Mouse (Mus musculus) forebrain, embryonic 14.5 days (tissue): ENCODE data around the gene Tubb2b. TPM values are rescaled to one million over a fixed set of nuclear protein-coding genes. Genes with fewer than 3 reads are reported as not detected.

Source experiments
- ATAC-seq: fragments of 200-750 bp; cut with Nextera tagmentation; 2 replicates; pipeline ENCODE4 v1.8.0; 2017; ENCODE audit warnings: mild to moderate bottlenecking, moderate library complexity
- DNase-seq: peaks from one replicate; pipeline ENCODE4 v3.0.0-alpha.2; 2015; ENCODE audit warnings: low spot score
- H3K27ac ChIP-seq: fragments of 300-500 bp; sonication (generic); 2 replicates; pipeline ENCODE4 v1.5.1; 2014; ENCODE audit warnings: low read depth, mild to moderate bottlenecking, control low read depth, low read length, moderate library complexity
- H3K27me3 ChIP-seq: fragments of 300-500 bp; sonication (generic); replicated peaks from 2 replicates; pipeline ENCODE4 v1.6.1; 2014; ENCODE audit warnings: low read length, control low read depth, mixed read lengths; ENCODE audit not compliant: control insufficient read depth, insufficient read depth
- H3K36me3 ChIP-seq: fragments of 300-500 bp; sonication (generic); 2 replicates; pipeline ENCODE4 v1.6.1; 2014; ENCODE audit warnings: low read length, control low read depth; ENCODE audit not compliant: control insufficient read depth, insufficient read depth
- H3K4me1 ChIP-seq: fragments of 300-500 bp; sonication (generic); 2 replicates; pipeline ENCODE4 v1.6.1; 2014; ENCODE audit warnings: antibody characterized with exemption, low read length, control low read depth; ENCODE audit not compliant: control insufficient read depth, insufficient read depth
- H3K4me2 ChIP-seq: fragments of 300-500 bp; sonication (generic); 2 replicates; pipeline ENCODE4 v1.6.1; 2014; ENCODE audit warnings: mild to moderate bottlenecking, control low read depth, low read length
- H3K4me3 ChIP-seq: fragments of 300-500 bp; sonication (generic); 2 replicates; pipeline ENCODE4 v1.5.1; 2014; ENCODE audit warnings: low read depth, low read length, control low read depth
- H3K9ac ChIP-seq: fragments of 300-500 bp; sonication (generic); 2 replicates; pipeline ENCODE4 v1.6.1; 2014; ENCODE audit warnings: mild to moderate bottlenecking, low read length, control low read depth, moderate library complexity
- H3K9me3 ChIP-seq: fragments of 300-500 bp; sonication (generic); replicated peaks from 2 replicates; pipeline ENCODE4 v1.6.1; 2016; ENCODE audit warnings: low read length, control low read depth, mixed read lengths; ENCODE audit not compliant: control insufficient read depth
- WGBS: fragments of 180-500 bp; shearing (Covaris S2); extraction: QIAGEN DNeasy Blood & Tissue Kit; methylation state at CpG from one replicate; pipeline ENCODE4 v1.1.7; 2014; 5-methylcytosine and 5-hydroxymethylcytosine counted together
- polyA plus RNA-seq: library from polyadenylated mRNA; unstranded; fragments of >200 nt; fragmentation: Nextera tagmentation; extraction: Ambion mirVana; gene quantifications from 2 replicates; pipeline ENCODE4 v1.2.1, GENCODE M21; 2014

Tubb2b gene
- polyA plus RNA-seq = 670 and 797 TPM in 2 replicates

GRCm38 (mm10) chr13:34130226-34130731 lies at the start of gene Tubb2b:
Tubb2b (minus strand) TSS chr13:34130466.
- Histone ChIP-seq H3K4me2 (peak within 1 kb of the TSS; percentile 94), H3K4me3 (peak within 1 kb of the TSS; percentile 91), H3K36me3 (peaks cover 25% of the 10 kb centered on the region), H3K27ac (peak within 1 kb of the TSS; percentile 100), H3K9me3 (no peaks in the 10 kb centered on the region), H3K27me3 (no peaks in the 10 kb centered on the region), H3K9ac (peak within 1 kb of the TSS; percentile 99), H3K4me1 (peaks cover 22% of the 10 kb centered on the region)
- peak; percentile 92 for ATAC-seq
- WGBS = under 1% methylated on average over 26 of the region's 26 CpGs
- peak; percentile 99 for DNase-seq

- H3K27ac ChIP-seq = no peak overlapping the region
- DNase-seq (no peak), ATAC-seq (no peak)
- no peaks in the 10 kb centered on the region for H3K9me3 ChIP-seq
- H3K4me2 ChIP-seq = no peak overlapping the region
- H3K4me3 ChIP-seq = no peak overlapping the region
- H3K9ac ChIP-seq = no peak overlapping the region
- peaks cover 13% of the 10 kb centered on the region for H3K36me3 ChIP-seq
- H3K27me3 ChIP-seq = no peaks in the 10 kb centered on the region
- no peaks in the 10 kb centered on the region for H3K4me1 ChIP-seq
- 95% methylated on average over 6 of the region's 6 CpGs for WGBS
These were observed 43.8 kb upstream of the Tubb2b start for GRCm38 (mm10) chr13:34174025-34174424.

- peak overlapping the region; percentile 90 for H3K27ac ChIP-seq
- WGBS = 35% methylated on average over 12 of the region's 12 CpGs
- H3K27me3 ChIP-seq = no peaks in the 10 kb centered on the region
- peaks cover 5% of the 10 kb centered on the region for H3K4me1 ChIP-seq
- no peaks in the 10 kb centered on the region for H3K9me3 ChIP-seq
- H3K4me2 ChIP-seq = peak overlapping the region; percentile 65
- 0 out of 2 replicates have a peak, but pooled peaks have one; percentile 1 for ATAC-seq
- H3K4me3 ChIP-seq = peak overlapping the region; percentile 64
- peaks cover 9% of the 10 kb centered on the region for H3K36me3 ChIP-seq
- peak overlapping the region; percentile 72 for H3K9ac ChIP-seq
- no peak for DNase-seq
These were observed 33.2 kb upstream of the Tubb2b start for GRCm38 (mm10) chr13:34163304-34163975.

DNA sequence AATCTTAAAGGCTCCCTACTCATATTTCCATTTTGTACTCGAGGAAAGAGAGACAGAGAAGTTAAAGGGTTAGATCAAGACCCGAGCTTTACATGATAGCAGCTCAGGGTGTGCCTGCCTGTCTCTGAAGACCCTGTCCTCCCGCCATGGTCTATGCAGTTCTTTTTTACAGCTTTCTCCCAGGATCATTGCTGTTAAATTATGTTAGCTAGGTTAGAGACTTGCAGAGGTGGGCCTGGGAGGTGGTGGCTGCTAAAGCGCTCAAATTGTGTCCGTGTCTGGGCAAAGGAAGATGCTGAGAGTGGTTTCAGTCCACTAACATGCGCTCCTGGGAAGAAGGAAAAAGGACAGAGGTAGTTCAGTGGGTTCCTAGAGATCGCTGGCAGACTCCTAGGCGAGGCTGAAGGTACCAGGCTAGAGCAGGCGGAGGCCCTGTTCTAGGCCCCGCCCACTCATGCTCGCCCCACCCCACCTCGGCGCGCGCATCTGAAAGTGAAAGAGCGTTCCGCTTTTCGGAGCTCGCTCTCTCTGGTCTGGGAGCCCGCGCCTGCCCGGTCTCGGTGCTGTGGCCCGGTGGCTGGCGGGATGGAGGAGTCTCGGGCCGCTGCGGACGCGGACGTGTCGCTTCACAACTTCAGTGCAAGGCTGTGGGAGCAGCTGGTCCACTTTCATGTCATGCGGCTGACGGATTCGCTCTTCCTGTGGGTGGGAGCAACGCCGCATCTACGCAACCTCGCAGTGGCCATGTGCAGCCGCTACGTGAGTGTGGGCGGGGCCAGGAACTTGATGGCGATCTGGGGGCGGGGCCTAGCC lies 32.4 kb upstream of the Tubb2b start, which contains the start of gene Psmg4:
Gene Psmg4, plus strand, starts transcription at position 474 of the 813 bp plus-strand sequence.
- Histone ChIP-seq H3K9ac (peak within 1 kb of the TSS; percentile 72), H3K27me3 (no peaks in the 10 kb centered on the region), H3K27ac (peak within 1 kb of the TSS; percentile 90), H3K36me3 (peaks cover 9% of the 10 kb centered on the region), H3K4me2 (peak within 1 kb of the TSS; percentile 65), H3K4me3 (peak within 1 kb of the TSS; percentile 64), H3K9me3 (no peaks in the 10 kb centered on the region), H3K4me1 (peaks cover 5% of the 10 kb centered on the region)
- DNase-seq = peak; percentile 95
- 4% methylated on average over 41 of the region's 44 CpGs for WGBS
- peak; percentile 96 for ATAC-seq

GRCm38 (mm10) chr13:34159926-34160325 lies 29.7 kb upstream of the Tubb2b start:
- Histone ChIP-seq H3K4me2 (no peak overlapping the region), H3K27ac (no peak overlapping the region), H3K9ac (no peak overlapping the region), H3K4me3 (no peak overlapping the region), H3K9me3 (no peaks in the 10 kb centered on the region), H3K27me3 (no peaks in the 10 kb centered on the region), H3K36me3 (no peaks in the 10 kb centered on the region), H3K4me1 (peaks cover 9% of the 10 kb centered on the region)
- no peak for ATAC-seq
- 92% methylated on average over 1 of the region's 1 CpGs for WGBS
- DNase-seq = no peak

DNA sequence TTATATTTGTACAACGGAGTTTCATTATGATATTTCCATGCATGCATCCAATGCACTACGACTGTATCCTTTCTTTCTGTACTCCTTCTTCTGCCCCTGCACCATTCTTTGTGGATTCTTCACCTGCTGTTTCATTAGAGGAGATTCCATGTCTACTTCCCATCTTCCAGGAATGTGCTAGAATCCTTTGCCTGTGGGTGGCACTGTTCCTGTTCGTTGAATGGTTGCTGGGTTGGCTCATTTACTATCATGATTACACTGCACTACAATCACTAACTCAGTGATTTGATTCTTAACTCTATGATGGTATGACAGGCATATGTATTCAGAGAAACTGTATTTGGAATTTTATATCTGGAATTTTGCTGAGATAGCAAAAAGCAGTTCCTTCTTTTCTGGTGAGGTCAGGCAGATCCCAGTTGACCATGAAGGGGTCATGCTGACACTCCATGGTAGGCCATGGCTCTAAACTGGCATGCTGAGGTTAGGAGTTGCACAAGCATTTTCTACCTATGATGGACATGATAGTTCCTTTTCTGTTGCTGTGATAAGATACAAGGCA lies 27.4 kb upstream of the Tubb2b start:
- no peaks in the 10 kb centered on the region for H3K36me3 ChIP-seq
- no peaks in the 10 kb centered on the region for H3K9me3 ChIP-seq
- H3K27ac ChIP-seq = no peak overlapping the region
- peaks cover 19% of the 10 kb centered on the region for H3K4me1 ChIP-seq
- no peak overlapping the region for H3K9ac ChIP-seq
- WGBS = 93% methylated on average over 3 of the region's 3 CpGs
- DNase-seq (no peak), ATAC-seq (no peak)
- no peaks in the 10 kb centered on the region for H3K27me3 ChIP-seq
- no peak overlapping the region for H3K4me3 ChIP-seq
- H3K4me2 ChIP-seq = no peak overlapping the region

DNA sequence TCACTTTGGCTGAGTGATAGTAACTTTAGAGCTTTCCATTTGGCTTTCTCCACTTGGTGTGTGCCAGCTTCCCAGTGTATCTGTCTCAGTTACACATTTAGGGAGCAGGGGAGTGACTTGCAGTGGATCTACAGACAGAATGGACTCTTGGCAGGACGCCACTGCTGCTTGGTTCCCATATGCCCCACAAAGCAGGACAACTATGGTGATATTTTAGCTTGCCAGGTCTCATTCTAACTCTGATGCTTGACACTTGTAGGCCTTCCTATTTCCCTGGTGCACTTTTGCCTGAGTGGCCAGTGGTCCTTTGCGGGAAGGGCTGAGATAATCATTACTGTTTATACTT lies 26.5 kb upstream of the Tubb2b start:
- Histone ChIP-seq H3K4me2 (no peak overlapping the region), H3K9me3 (no peaks in the 10 kb centered on the region), H3K36me3 (no peaks in the 10 kb centered on the region), H3K4me3 (no peak overlapping the region), H3K27me3 (no peaks in the 10 kb centered on the region), H3K9ac (no peak overlapping the region; the same call in 1 of the 2 replicates), H3K4me1 (peaks cover 20% of the 10 kb centered on the region), H3K27ac (peak overlapping the region; percentile 9; the same call in 1 of the 2 replicates)
- peak; percentile 72 for DNase-seq
- ATAC-seq = 0 out of 2 replicates have a peak, but pooled peaks have one; percentile 21
- 64% methylated on average over 2 of the region's 2 CpGs for WGBS

DNA sequence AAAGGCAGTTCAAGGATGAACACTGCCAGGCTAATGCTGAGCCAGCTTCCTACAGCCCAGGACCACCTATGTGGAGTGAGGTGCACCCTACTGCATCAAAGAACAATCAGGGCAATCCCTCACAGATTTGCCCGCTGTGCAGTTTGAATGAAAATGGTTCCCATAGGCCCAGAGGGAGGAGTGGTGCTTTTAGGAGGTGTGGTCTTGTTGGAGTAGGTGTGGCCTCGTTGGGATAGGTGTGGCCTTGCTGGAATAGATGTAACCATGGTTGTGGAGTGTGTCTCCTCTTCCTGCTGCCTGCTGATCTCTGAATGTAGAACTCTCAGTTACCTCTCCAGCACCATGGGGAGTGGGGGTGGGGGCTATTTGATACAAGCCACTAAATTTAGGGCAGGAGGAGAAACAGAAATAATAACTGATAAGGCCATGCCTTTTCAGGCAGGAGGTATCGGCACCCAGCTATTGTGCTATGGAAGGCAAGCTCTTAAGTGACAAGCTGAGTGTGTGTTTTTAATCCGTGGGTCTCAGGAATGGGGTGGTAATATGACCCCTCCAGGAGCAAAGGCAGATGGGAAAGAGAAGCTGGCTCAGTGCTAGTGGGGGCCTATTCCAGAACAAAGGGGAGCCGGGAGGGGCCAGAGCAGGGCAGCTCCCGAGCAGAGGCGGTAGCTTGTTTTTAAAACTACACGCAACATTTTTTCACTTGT lies 26.0 kb upstream of the Tubb2b start:
- DNase-seq (no peak), ATAC-seq (0 out of 2 replicates have a peak, but pooled peaks have one; percentile 5)
- WGBS = 46% methylated on average over 8 of the region's 8 CpGs
- Histone ChIP-seq H3K9ac (no peak overlapping the region; the same call in 1 of the 2 replicates), H3K27me3 (no peaks in the 10 kb centered on the region), H3K4me3 (no peak overlapping the region), H3K4me1 (peaks cover 20% of the 10 kb centered on the region), H3K36me3 (no peaks in the 10 kb centered on the region), H3K4me2 (no peak overlapping the region), H3K9me3 (no peaks in the 10 kb centered on the region), H3K27ac (peak overlapping the region; percentile 9; the same call in 1 of the 2 replicates)
